Mouse (Mus musculus) neural tube, embryonic 14.5 days (tissue): ENCODE results near the gene Ciart. TPM values are rescaled to one million over a fixed set of nuclear protein-coding genes. Genes with fewer than 3 reads are reported as not detected.
A peak's percentile ranks its signal among the peaks of the same experiment; 100 is the strongest.
"Not testable (repeated sequence)": the region's sequence is repeated elsewhere in the genome, so short reads cannot be mapped to it uniquely, and the experiment has no call there.

Source experiments
- ATAC-seq: fragments of 200-750 bp; cut with Nextera tagmentation; 2 replicates; pipeline ENCODE4 v1.8.0; 2017; ENCODE audit warnings: low read depth, mild to moderate bottlenecking, moderate TSS enrichment, moderate library complexity
- H3K27ac ChIP-seq: fragments of 300-500 bp; sonication (generic); 2 replicates; pipeline ENCODE4 v1.5.1; 2014; ENCODE audit warnings: low read depth, mild to moderate bottlenecking, control low read depth, low read length, moderate library complexity, mixed read lengths
- H3K27me3 ChIP-seq: fragments of 300-500 bp; sonication (generic); 2 replicates; pipeline ENCODE4 v1.6.1; 2014; ENCODE audit warnings: low read length; ENCODE audit not compliant: control insufficient read depth, insufficient read depth
- H3K36me3 ChIP-seq: fragments of 300-500 bp; sonication (generic); 2 replicates; pipeline ENCODE4 v1.6.1; 2014; ENCODE audit warnings: low read length, mixed read lengths; ENCODE audit not compliant: control insufficient read depth, insufficient read depth
- H3K4me1 ChIP-seq: fragments of 300-500 bp; sonication (generic); 2 replicates; pipeline ENCODE4 v1.6.1; 2014; ENCODE audit warnings: low read length; ENCODE audit not compliant: control insufficient read depth, insufficient read depth
- H3K4me2 ChIP-seq: fragments of 300-500 bp; sonication (generic); 2 replicates; pipeline ENCODE4 v1.6.1; 2014; ENCODE audit warnings: mild to moderate bottlenecking, low read depth, low read length, control low read depth
- H3K4me3 ChIP-seq: fragments of 300-500 bp; sonication (generic); 2 replicates; pipeline ENCODE4 v1.5.1; 2014; ENCODE audit warnings: low read depth, low read length, control low read depth, mixed read lengths
- H3K9ac ChIP-seq: fragments of 300-500 bp; sonication (generic); replicated peaks from 2 replicates; pipeline ENCODE4 v1.6.1; 2014; ENCODE audit warnings: low read depth, mild to moderate bottlenecking, control low read depth, low read length, mixed read lengths
- H3K9me3 ChIP-seq: fragments of 300-500 bp; sonication (generic); 2 replicates; pipeline ENCODE4 v1.6.1; 2016; ENCODE audit warnings: low read length; ENCODE audit not compliant: control insufficient read depth
- WGBS: fragments of 180-500 bp; shearing (Covaris S2); extraction: QIAGEN DNeasy Blood & Tissue Kit; methylation state at CpG from one replicate; pipeline ENCODE4 v1.1.7; 2014; 5-methylcytosine and 5-hydroxymethylcytosine counted together
- polyA plus RNA-seq: library from polyadenylated mRNA; unstranded; fragments of >200 nt; fragmentation: Nextera tagmentation; extraction: Ambion mirVana; gene quantifications from 2 replicates; pipeline ENCODE4 v1.2.1, GENCODE M21; 2014

The Ciart gene
- polyA plus RNA-seq, 1 experiment from 2014 or later, result 3.3 TPM

- no peak for ATAC-seq
- H3K9me3 ChIP-seq, result no peaks in the 10 kb centered on the region
- H3K4me2 ChIP-seq, result peak overlapping the region; percentile 62
- H3K4me1 ChIP-seq, result peaks cover 9% of the 10 kb centered on the region
- H3K27me3 ChIP-seq, result no peaks in the 10 kb centered on the region
- under 1% methylated on average over 15 of the region's 15 CpGs for WGBS
- no peak overlapping the region for H3K4me3 ChIP-seq
- H3K9ac ChIP-seq, result no peak overlapping the region
- H3K27ac ChIP-seq, result no peak overlapping the region
- no peaks in the 10 kb centered on the region for H3K36me3 ChIP-seq
These were observed 21.9 kb upstream of the Ciart start for GRCm38 (mm10) chr3:95903753-95904502.

- H3K4me1 ChIP-seq, result peaks cover 9% of the 10 kb centered on the region
- H3K4me3 ChIP-seq, result no peak overlapping the region
- H3K27me3 ChIP-seq, result no peaks in the 10 kb centered on the region
- no peaks in the 10 kb centered on the region for H3K9me3 ChIP-seq
- H3K27ac ChIP-seq, result no peak overlapping the region
- no peaks in the 10 kb centered on the region for H3K36me3 ChIP-seq
- no peak overlapping the region for H3K4me2 ChIP-seq
- 27% methylated on average over 6 of the region's 6 CpGs for WGBS
- ATAC-seq, result no peak
- no peak overlapping the region for H3K9ac ChIP-seq
These were observed 20.6 kb upstream of the Ciart start for GRCm38 (mm10) chr3:95902643-95903042.

GRCm38 (mm10) chr3:95902373-95902625 lies 20.2 kb upstream of the Ciart start:
- Histone ChIP-seq H3K27ac (no peak overlapping the region), H3K4me3 (no peak overlapping the region), H3K36me3 (no peaks in the 10 kb centered on the region), H3K4me2 (no peak overlapping the region), H3K9ac (no peak overlapping the region), H3K9me3 (no peaks in the 10 kb centered on the region), H3K4me1 (peaks cover 9% of the 10 kb centered on the region), H3K27me3 (no peaks in the 10 kb centered on the region)
- ATAC-seq, result no peak

- Histone ChIP-seq H3K9ac (no peak overlapping the region), H3K9me3 (no peaks in the 10 kb centered on the region), H3K4me1 (peaks cover 9% of the 10 kb centered on the region), H3K27me3 (no peaks in the 10 kb centered on the region), H3K4me2 (no peak overlapping the region), H3K36me3 (no peaks in the 10 kb centered on the region), H3K27ac (no peak overlapping the region), H3K4me3 (no peak overlapping the region)
- 72% methylated on average over 9 of the region's 9 CpGs for WGBS
- ATAC-seq, result no peak
These were observed 19.7 kb upstream of the Ciart start for GRCm38 (mm10) chr3:95901616-95902372.

- Histone ChIP-seq H3K9me3 (no peaks in the 10 kb centered on the region), H3K27me3 (no peaks in the 10 kb centered on the region), H3K27ac (no peak overlapping the region), H3K9ac (no peak overlapping the region), H3K4me3 (no peak overlapping the region), H3K36me3 (no peaks in the 10 kb centered on the region), H3K4me2 (no peak overlapping the region), H3K4me1 (peaks cover 7% of the 10 kb centered on the region)
- WGBS, result 83% methylated on average over 13 of the region's 13 CpGs
- no peak for ATAC-seq
These were observed 17.9 kb upstream of the Ciart start for GRCm38 (mm10) chr3:95899800-95900524.

GRCm38 (mm10) chr3:95895501-95895900 lies 13.4 kb upstream of the Ciart start:
- 88% methylated on average over 7 of the region's 7 CpGs for WGBS
- H3K9ac ChIP-seq, H3K4me3 ChIP-seq: not testable (repeated sequence)

GRCm38 (mm10) chr3:95894317-95895160 lies 12.5 kb upstream of the Ciart start:
- Histone ChIP-seq H3K4me2 (peak overlapping the region; percentile 78), H3K27ac (peak overlapping the region; percentile 62), H3K4me1 (peaks cover 9% of the 10 kb centered on the region), H3K4me3 (peak overlapping the region; percentile 62), H3K27me3 (no peaks in the 10 kb centered on the region), H3K9ac (peak overlapping the region; percentile 67), H3K36me3 (no peaks in the 10 kb centered on the region), H3K9me3 (no peaks in the 10 kb centered on the region)
- no peak for ATAC-seq
- 17% methylated on average over 16 of the region's 16 CpGs for WGBS

More at GRCm38 (mm10) chr3:95895501-95895900, 13.4 kb upstream of the Ciart start:
- H3K9me3 ChIP-seq, H3K27me3 ChIP-seq, ATAC-seq, H3K4me1 ChIP-seq, H3K36me3 ChIP-seq, H3K27ac ChIP-seq, H3K4me2 ChIP-seq: not testable (repeated sequence)

- H3K9me3 ChIP-seq, H3K4me1 ChIP-seq, H3K27me3 ChIP-seq, H3K36me3 ChIP-seq: not testable (repeated sequence)
- peak within 1 kb of the TSS; percentile 67 for H3K9ac ChIP-seq
- peak within 1 kb of the TSS; percentile 62 for H3K4me3 ChIP-seq
- whole genome bisulfite sequencing, result under 1% methylated on average over 25 of the region's 43 CpGs
- peak; percentile 97 for ATAC-seq
- peak within 1 kb of the TSS; percentile 62 for H3K27ac ChIP-seq
- peak within 1 kb of the TSS; percentile 78 for H3K4me2 ChIP-seq
These were observed 11.7 kb upstream of the Ciart start, which contains the start of gene Aph1a for GRCm38 (mm10) chr3:95893606-95894316. Aph1a (plus strand) TSS chr3:95893969.
